In genomic region chr1:178449172-178449571, GRCm38 (mm10) we compare ENCODE assay signal across 8 mouse cellular contexts. TPM values are rescaled to one million over a fixed set of nuclear protein-coding genes. Genes with fewer than 3 reads are reported as not detected.
DNase-seq lines count a peak whose midpoint lies in the region; ATAC-seq and TF ChIP-seq lines count a peak whose summit lies in the region.

No protein-coding gene starts in this region.

- no peaks in the 10 kb centered on the region for H3K9me3 ChIP-seq in embryonic facial prominence, embryonic 11.5 days (replicated peaks; ENCODE audit: control insufficient read depth, low read length)
- no peaks in the 10 kb centered on the region for H3K9me3 ChIP-seq in limb, embryonic 10.5 days (replicated peaks)
- no peaks in the 10 kb centered on the region for H3K9me3 ChIP-seq in midbrain, embryonic 15.5 days

- H3K36me3 ChIP-seq in embryonic facial prominence, embryonic 11.5 days (replicated peaks; ENCODE audit: control insufficient read depth, insufficient read depth, low read depth, low read length): no peaks in the 10 kb centered on the region
- no peaks in the 10 kb centered on the region for H3K36me3 ChIP-seq in heart, adult 2 months (ENCODE audit: control insufficient read depth, insufficient read depth, low read length)
- H3K36me3 ChIP-seq in limb, embryonic 10.5 days: no peaks in the 10 kb centered on the region
- no peaks in the 10 kb centered on the region for H3K36me3 ChIP-seq in midbrain, embryonic 15.5 days (replicated peaks)

- no peak overlapping the region for H3K4me2 ChIP-seq in embryonic facial prominence, embryonic 11.5 days (ENCODE audit: low read depth, low read length)
- no peak overlapping the region for H3K4me2 ChIP-seq in midbrain, embryonic 15.5 days

- 0 out of 2 replicates have a peak, but pooled peaks cover 1% of the 10 kb centered on the region for H3K79me2 ChIP-seq in heart, adult 2 months (replicated peaks; ENCODE audit: control insufficient read depth, insufficient read depth, low read length)

- intact Hi-C loops in heart, adult 2 months (cut with DNase I): loop anchor here (1.0 to 5.0 kb wide), 4 partner anchors 43 to 302 kb away; partner anchors contain the start of gene Efcab2

- no peak for TF ChIP-seq POLR2A in heart, adult 2 months (IDR thresholded peaks at IDR 0.05; ENCODE audit: insufficient read depth, low read depth, low read length)

- peak; percentile 97 for TF ChIP-seq EP300 in heart, adult 2 months (IDR thresholded peaks at IDR 0.05; ENCODE audit: insufficient read depth, low read depth, low read length)

- 0 out of 2 replicates have a peak, but pooled peaks have one; percentile 29 for ATAC-seq in embryonic facial prominence, embryonic 11.5 days (replicated peaks; ENCODE audit: insufficient number of reproducible peaks, low FRiP score, low TSS enrichment, low read depth)
- ATAC-seq in midbrain, embryonic 15.5 days (replicated peaks): peak; percentile 78

- no peak overlapping the region for H3K27ac ChIP-seq in embryonic facial prominence, embryonic 11.5 days (replicated peaks; ENCODE audit: low read depth, low read length)
- H3K27ac ChIP-seq in heart, adult 2 months: peak overlapping the region; percentile 97
- H3K27ac ChIP-seq in limb, embryonic 10.5 days: no peak overlapping the region
- no peak overlapping the region for H3K27ac ChIP-seq in midbrain, embryonic 15.5 days

- no peaks in the 10 kb centered on the region for H3K4me1 ChIP-seq in embryonic facial prominence, embryonic 11.5 days (ENCODE audit: control insufficient read depth, insufficient read depth, low read length)
- peaks cover 1% of the 10 kb centered on the region for H3K4me1 ChIP-seq in heart, adult 2 months (ENCODE audit: control insufficient read depth, insufficient read depth, low read length)
- 0 out of 2 replicates have a peak, but pooled peaks cover 1% of the 10 kb centered on the region for H3K4me1 ChIP-seq in limb, embryonic 10.5 days
- no peaks in the 10 kb centered on the region for H3K4me1 ChIP-seq in midbrain, embryonic 15.5 days

- peak; percentile 85 for TF ChIP-seq CTCF in heart, adult 2 months (IDR thresholded peaks at IDR 0.05)

- 24% methylated on average over 3 of the region's 3 CpGs for WGBS in embryonic facial prominence, embryonic 11.5 days
- 17% methylated on average over 3 of the region's 3 CpGs for WGBS in heart, adult 2 months
- 17% methylated on average over 3 of the region's 3 CpGs for WGBS in limb, embryonic 10.5 days
- WGBS in midbrain, embryonic 15.5 days: 29% methylated on average over 3 of the region's 3 CpGs

- peak; percentile 85 for DNase-seq in 3T3-L1 (ENCODE audit: low read depth, low spot score)
- DNase-seq in adrenal gland, postnatal 14 days: peak; percentile 85
- DNase-seq in embryonic facial prominence, embryonic 11.5 days (ENCODE audit: low spot score): peak; percentile 83
- DNase-seq in heart, adult 2 months: peak; percentile 78 to 85
- peak; percentile 84 for DNase-seq in kidney, adult 18-20 months
- DNase-seq in limb, embryonic 10.5 days (ENCODE audit: low spot score): peak; percentile 82
- peak; percentile 77 to 84 for DNase-seq in spleen, postnatal 10 days (ENCODE audit: low spot score in 2 of 2)

- no peak overlapping the region for H3K9ac ChIP-seq in embryonic facial prominence, embryonic 11.5 days (replicated peaks; ENCODE audit: low read length)
- no peak overlapping the region for H3K9ac ChIP-seq in heart, adult 2 months (ENCODE audit: low read depth, low read length)
- no peak overlapping the region for H3K9ac ChIP-seq in midbrain, embryonic 15.5 days

- H3K4me3 ChIP-seq in embryonic facial prominence, embryonic 11.5 days (ENCODE audit: low read depth, low read length): no peak overlapping the region
- H3K4me3 ChIP-seq in heart, adult 2 months: peak overlapping the region; percentile 1; the same call in 1 of the 2 replicates
- no peak overlapping the region for H3K4me3 ChIP-seq in limb, embryonic 10.5 days
- no peak overlapping the region for H3K4me3 ChIP-seq in midbrain, embryonic 15.5 days

- H3K27me3 ChIP-seq in embryonic facial prominence, embryonic 11.5 days (ENCODE audit: control insufficient read depth, insufficient read depth, low read length): no peaks in the 10 kb centered on the region
- no peaks in the 10 kb centered on the region for H3K27me3 ChIP-seq in heart, adult 2 months (ENCODE audit: control insufficient read depth, insufficient read depth, low read length)
- no peaks in the 10 kb centered on the region for H3K27me3 ChIP-seq in limb, embryonic 10.5 days (ENCODE audit: low read depth, poor library complexity, severe bottlenecking)
- no peaks in the 10 kb centered on the region for H3K27me3 ChIP-seq in midbrain, embryonic 15.5 days (replicated peaks)

RNA-seq across cellular contexts. Expression of gene Efcab2, which starts 43.3 kb away (rescaled TPM):
- 2.9 and 3.4 TPM in 2 replicates for total RNA-seq in adrenal gland, postnatal 14 days (2021)
- polyA plus RNA-seq in embryonic facial prominence, embryonic 11.5 days (2014; fragmentation: Nextera tagmentation; extraction: Ambion mirVana): 5.2 and 6.3 TPM in 2 replicates
- total RNA-seq in heart, adult 2 months (2021): 100 to 1,000 TPM in 1 of 2 experiments, 10 to 100 TPM in 1; 94.1 to 112 TPM
- 11.4 and 32.0 TPM in 2 replicates for polyA plus RNA-seq in heart, adult 2 months (2012; rRNA removed)
- 4.0 and 4.6 TPM in 2 replicates for polyA plus RNA-seq in limb, embryonic 10.5 days (2016; fragmentation: Nextera tagmentation; extraction: Ambion mirVana)
- 9.5 and 10.7 TPM in 2 replicates for polyA plus RNA-seq in midbrain, embryonic 15.5 days (2015; fragmentation: Nextera tagmentation; extraction: Ambion mirVana)
